Mouse (Mus musculus) mesoderm, embryonic 11.5 days (tissue): Measurements from ENCODE around the gene Dusp3.

ENCODE experiments used
- DNase-seq: peaks from one replicate; pipeline ENCODE4 v3.0.0-alpha.2; 2012; ENCODE audit warnings: low read depth, low spot score

Gene Dusp3

GRCm38 (mm10) chr11:101976949-101977348 is 9.9 kb downstream of the Dusp3 start:
- DNase-seq: no peak

GRCm38 (mm10) chr11:101974923-101975322 is 11.9 kb downstream of the Dusp3 start:
- DNase-seq: no peak

- no peak for DNase-seq
Measured at GRCm38 (mm10) chr11:101974181-101974580, 12.6 kb downstream of the Dusp3 start.

GRCm38 (mm10) chr11:101973496-101973895 is 13.3 kb downstream of the Dusp3 start:
- no peak for DNase-seq

GRCm38 (mm10) chr11:101972651-101973050 is 14.2 kb downstream of the Dusp3 start:
- no peak for DNase-seq

GRCm38 (mm10) chr11:101972097-101972496 is 14.7 kb downstream of the Dusp3 start:
- DNase-seq: no peak

GRCm38 (mm10) chr11:101971410-101971809 is 15.4 kb downstream of the Dusp3 start:
- DNase-seq: no peak

- no peak for DNase-seq
Measured at GRCm38 (mm10) chr11:101969835-101970234, 17.0 kb downstream of the Dusp3 start.

GRCm38 (mm10) chr11:101968791-101969190 is 18.0 kb downstream of the Dusp3 start:
- peak; percentile 93 for DNase-seq

GRCm38 (mm10) chr11:101968311-101968710 is 18.5 kb downstream of the Dusp3 start:
- DNase-seq: no peak

GRCm38 (mm10) chr11:101966965-101967614 is 19.7 kb downstream of the Dusp3 start, which contains the start of gene Sost:
Gene Sost, minus strand, starts transcription at chr11:101967015.
- no peak for DNase-seq

GRCm38 (mm10) chr11:101965553-101965952 is 21.3 kb downstream of the Dusp3 start:
- DNase-seq: no peak

- DNase-seq: peak; percentile 66
Measured at GRCm38 (mm10) chr11:101964647-101965046, 22.2 kb downstream of the Dusp3 start.

GRCm38 (mm10) chr11:101963473-101964291 is 23.1 kb downstream of the Dusp3 start:
- DNase-seq: peak; percentile 58

- no peak for DNase-seq
Measured at GRCm38 (mm10) chr11:101963043-101963442, 23.8 kb downstream of the Dusp3 start.

GRCm38 (mm10) chr11:101957476-101957875 is 29.3 kb downstream of the Dusp3 start:
- DNase-seq: no peak

GRCm38 (mm10) chr11:101953441-101953840 is 33.4 kb downstream of the Dusp3 start:
- no peak for DNase-seq

GRCm38 (mm10) chr11:101952541-101953341 is 34.1 kb downstream of the Dusp3 start:
- DNase-seq: peak; percentile 60

- DNase-seq: no peak
Measured at GRCm38 (mm10) chr11:101950021-101950420, 36.8 kb downstream of the Dusp3 start.

GRCm38 (mm10) chr11:101946525-101946924 is 40.3 kb downstream of the Dusp3 start:
- no peak for DNase-seq

- no peak for DNase-seq
Measured at GRCm38 (mm10) chr11:101943055-101943454, 43.8 kb downstream of the Dusp3 start.

- DNase-seq: peak; percentile 67
Measured at GRCm38 (mm10) chr11:101937108-101937507, 49.7 kb downstream of the Dusp3 start.
